Mouse (Mus musculus): Measurements from ENCODE around the gene Klhl29. TPM values are rescaled to one million over a fixed set of nuclear protein-coding genes. Genes with fewer than 3 reads are reported as not detected.

The Klhl29 gene
- total RNA-seq, 1 experiment, result 0.22 TPM

DNA sequence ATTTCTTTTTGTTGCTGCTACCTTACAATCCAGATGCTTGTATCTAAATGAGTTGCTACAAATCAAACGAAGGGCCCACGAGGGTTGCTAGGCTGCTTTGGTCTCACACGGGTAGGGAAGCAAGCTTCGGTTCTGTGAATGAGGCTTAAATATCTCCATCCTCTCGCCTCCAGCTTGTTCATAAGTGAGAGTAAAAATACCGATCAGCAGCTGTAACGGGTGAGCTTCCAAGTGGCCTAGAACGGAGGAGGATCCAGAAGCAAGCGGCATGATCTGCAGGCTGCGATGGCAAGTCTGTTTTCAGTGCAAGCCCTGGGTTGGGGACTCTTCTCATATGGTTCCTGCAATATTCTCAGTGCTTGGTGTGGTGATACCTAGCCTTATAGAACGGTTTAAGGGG, 89.9 kb downstream of the Klhl29 start:
- H3K9me3 ChIP-seq (ENCODE audit: control insufficient read depth, insufficient read depth, low read depth, low read length), result no peaks in the 10 kb centered on the region
- H3K9ac ChIP-seq (ENCODE audit: insufficient read depth, low read depth, low read length, poor library complexity, severe bottlenecking), result no peak overlapping the region
- no peak for DNase-seq (ENCODE audit: low read depth, low spot score)
- no peak for TF ChIP-seq CHD2 (IDR thresholded peaks at IDR 0.05; ENCODE audit: low read depth, low read length)
- no peak for TF ChIP-seq ZC3H11A (IDR thresholded peaks at IDR 0.05; ENCODE audit: borderline replicate concordance, low read depth, low read length)
- no peak for TF ChIP-seq HCFC1 (IDR thresholded peaks at IDR 0.05; ENCODE audit: borderline replicate concordance, insufficient read depth, low read length)
- TF ChIP-seq ZNF384 (IDR thresholded peaks at IDR 0.05; ENCODE audit: low read depth, low read length), result no peak
- TF ChIP-seq MAFK (IDR thresholded peaks at IDR 0.05; ENCODE audit: insufficient read depth, low read depth, low read length), result no peak
- in situ Hi-C loops (cut with MboI; ENCODE audit: low sequenced_read_pairs in 2 of 2, unreplicated experiment in 2 of 2), result no loop called here
- H3K4me3 ChIP-seq (ENCODE audit: insufficient read depth in 1 of 2, low read depth in 1 of 2, low read length in 2 of 2, poor library complexity in 1 of 2, severe bottlenecking in 1 of 2), result no peak overlapping the region
- H3K27ac ChIP-seq (ENCODE audit: insufficient read depth, low read depth, low read length, poor library complexity, severe bottlenecking), result no peak overlapping the region
- H3K36me3 ChIP-seq (ENCODE audit: control insufficient read depth, insufficient read depth, low read length, poor library complexity, severe bottlenecking), result no peaks in the 10 kb centered on the region
- no peaks in the 10 kb centered on the region for H3K4me1 ChIP-seq (ENCODE audit: control insufficient read depth in 2 of 2, insufficient read depth in 2 of 2, low read length in 2 of 2, poor library complexity in 1 of 2)

DNA sequence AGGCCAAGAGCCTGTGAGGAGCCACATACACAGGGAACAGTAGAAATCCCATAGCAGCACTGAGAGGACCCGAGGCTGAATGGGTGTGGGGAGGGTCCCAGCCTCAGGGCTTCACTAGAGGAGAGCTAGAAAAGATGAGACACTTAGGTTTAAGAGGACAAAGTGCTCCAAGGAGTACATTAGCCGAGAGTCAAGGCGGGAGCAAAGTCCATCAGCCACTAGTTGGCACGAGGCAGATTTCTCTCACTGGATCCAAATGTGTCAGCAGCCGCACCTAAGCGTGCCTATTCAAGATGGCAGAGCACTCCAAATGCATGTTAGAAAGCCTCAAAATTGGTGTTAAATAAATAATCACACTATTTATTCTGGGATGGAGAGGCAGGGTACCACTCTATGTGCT, 90.5 kb downstream of the Klhl29 start:
- no peaks in the 10 kb centered on the region for H3K4me1 ChIP-seq (ENCODE audit: control insufficient read depth in 2 of 2, insufficient read depth in 2 of 2, low read length in 2 of 2, poor library complexity in 1 of 2)
- H3K9me3 ChIP-seq (ENCODE audit: control insufficient read depth, insufficient read depth, low read depth, low read length), result no peaks in the 10 kb centered on the region
- no peak for TF ChIP-seq ZNF384 (IDR thresholded peaks at IDR 0.05; ENCODE audit: low read depth, low read length)
- no peak for TF ChIP-seq ZC3H11A (IDR thresholded peaks at IDR 0.05; ENCODE audit: borderline replicate concordance, low read depth, low read length)
- no peak for TF ChIP-seq CHD2 (IDR thresholded peaks at IDR 0.05; ENCODE audit: low read depth, low read length)
- no peak for TF ChIP-seq HCFC1 (IDR thresholded peaks at IDR 0.05; ENCODE audit: borderline replicate concordance, insufficient read depth, low read length)
- TF ChIP-seq MAFK (IDR thresholded peaks at IDR 0.05; ENCODE audit: insufficient read depth, low read depth, low read length), result no peak
- H3K27ac ChIP-seq (ENCODE audit: insufficient read depth, low read depth, low read length, poor library complexity, severe bottlenecking), result no peak overlapping the region
- no peak overlapping the region for H3K4me3 ChIP-seq (ENCODE audit: insufficient read depth in 1 of 2, low read depth in 1 of 2, low read length in 2 of 2, poor library complexity in 1 of 2, severe bottlenecking in 1 of 2)
- no peak for DNase-seq (ENCODE audit: low read depth, low spot score)
- no peaks in the 10 kb centered on the region for H3K36me3 ChIP-seq (ENCODE audit: control insufficient read depth, insufficient read depth, low read length, poor library complexity, severe bottlenecking)
- no peak overlapping the region for H3K9ac ChIP-seq (ENCODE audit: insufficient read depth, low read depth, low read length, poor library complexity, severe bottlenecking)
- in situ Hi-C loops (cut with MboI; ENCODE audit: low sequenced_read_pairs in 2 of 2, unreplicated experiment in 2 of 2), result no loop called here

DNA sequence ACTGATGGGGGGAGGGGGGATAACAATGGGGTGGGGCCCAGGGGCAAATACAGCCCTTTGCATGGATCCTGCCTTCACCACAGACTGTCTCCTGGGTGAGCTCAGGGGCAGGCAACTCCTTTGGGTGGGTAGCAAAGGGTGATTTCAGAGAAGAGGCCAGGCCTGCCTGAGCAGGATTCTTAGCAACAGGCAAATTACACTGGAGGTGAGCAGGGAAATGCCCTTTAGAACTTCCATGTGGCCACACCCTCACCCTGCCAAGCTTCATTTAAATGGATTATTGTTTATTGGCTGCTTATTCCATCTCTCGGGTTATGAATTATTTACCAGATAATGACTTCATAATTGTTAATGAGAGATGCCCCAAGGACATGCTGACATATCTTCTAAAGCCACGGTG, 91.8 kb downstream of the Klhl29 start:
- Histone ChIP-seq H3K36me3 (ENCODE audit: control insufficient read depth, insufficient read depth, low read length, poor library complexity, severe bottlenecking) (no peaks in the 10 kb centered on the region), H3K9me3 (ENCODE audit: control insufficient read depth, insufficient read depth, low read depth, low read length) (no peaks in the 10 kb centered on the region), H3K27ac (ENCODE audit: insufficient read depth, low read depth, low read length, poor library complexity, severe bottlenecking) (no peak overlapping the region), H3K9ac (ENCODE audit: insufficient read depth, low read depth, low read length, poor library complexity, severe bottlenecking) (no peak overlapping the region), H3K4me3 (ENCODE audit: insufficient read depth in 1 of 2, low read depth in 1 of 2, low read length in 2 of 2, poor library complexity in 1 of 2, severe bottlenecking in 1 of 2) (no peak overlapping the region), H3K4me1 (ENCODE audit: control insufficient read depth in 2 of 2, insufficient read depth in 2 of 2, low read length in 2 of 2, poor library complexity in 1 of 2) (no peaks in the 10 kb centered on the region)
- TF ChIP-seq MAFK (IDR thresholded peaks at IDR 0.05; ENCODE audit: insufficient read depth, low read depth, low read length), result no peak
- in situ Hi-C loops (cut with MboI; ENCODE audit: low sequenced_read_pairs in 2 of 2, unreplicated experiment in 2 of 2), result no loop called here
- DNase-seq (ENCODE audit: low read depth, low spot score), result no peak

DNA sequence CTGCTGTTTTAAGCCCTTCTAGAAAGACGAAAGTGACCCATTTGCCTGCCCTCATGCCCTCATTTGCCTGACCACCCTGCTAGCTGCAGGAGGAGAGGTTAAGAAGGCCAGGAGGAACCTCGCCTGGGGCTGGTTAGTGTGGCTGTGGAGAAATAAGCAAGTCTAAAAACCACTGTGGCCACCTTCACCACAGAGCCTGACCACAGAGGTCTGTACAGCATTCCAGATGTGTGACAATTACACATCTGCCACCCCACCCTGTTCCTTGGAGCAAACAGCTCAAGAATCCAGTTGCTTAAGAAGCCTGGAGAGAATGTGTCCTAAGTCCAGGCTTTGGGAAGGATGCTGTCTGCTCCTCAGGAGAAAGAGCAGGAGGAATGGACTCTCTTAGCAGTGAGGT, 92.9 kb downstream of the Klhl29 start:
- TF ChIP-seq CHD2 (IDR thresholded peaks at IDR 0.05; ENCODE audit: low read depth, low read length) (no peak), MAFK (IDR thresholded peaks at IDR 0.05; ENCODE audit: insufficient read depth, low read depth, low read length) (no peak), HCFC1 (IDR thresholded peaks at IDR 0.05; ENCODE audit: borderline replicate concordance, insufficient read depth, low read length) (no peak), ZC3H11A (IDR thresholded peaks at IDR 0.05; ENCODE audit: borderline replicate concordance, low read depth, low read length) (no peak), ZNF384 (IDR thresholded peaks at IDR 0.05; ENCODE audit: low read depth, low read length) (no peak)
- Histone ChIP-seq H3K4me1 (ENCODE audit: control insufficient read depth in 2 of 2, insufficient read depth in 2 of 2, low read length in 2 of 2, poor library complexity in 1 of 2) (no peaks in the 10 kb centered on the region), H3K36me3 (ENCODE audit: control insufficient read depth, insufficient read depth, low read length, poor library complexity, severe bottlenecking) (no peaks in the 10 kb centered on the region), H3K9ac (ENCODE audit: insufficient read depth, low read depth, low read length, poor library complexity, severe bottlenecking) (no peak overlapping the region), H3K27ac (ENCODE audit: insufficient read depth, low read depth, low read length, poor library complexity, severe bottlenecking) (no peak overlapping the region), H3K4me3 (ENCODE audit: insufficient read depth in 1 of 2, low read depth in 1 of 2, low read length in 2 of 2, poor library complexity in 1 of 2, severe bottlenecking in 1 of 2) (no peak overlapping the region), H3K9me3 (ENCODE audit: control insufficient read depth, insufficient read depth, low read depth, low read length) (no peaks in the 10 kb centered on the region)
- in situ Hi-C loops (cut with MboI; ENCODE audit: low sequenced_read_pairs in 2 of 2, unreplicated experiment in 2 of 2), result no loop called here
- DNase-seq (ENCODE audit: low read depth, low spot score), result no peak

- DNase-seq (ENCODE audit: low read depth, low spot score), result no peak
- in situ Hi-C loops (cut with MboI; ENCODE audit: low sequenced_read_pairs in 2 of 2, unreplicated experiment in 2 of 2), result no loop called here
- Histone ChIP-seq H3K36me3 (ENCODE audit: control insufficient read depth, insufficient read depth, low read length, poor library complexity, severe bottlenecking) (no peaks in the 10 kb centered on the region), H3K4me3 (ENCODE audit: insufficient read depth in 1 of 2, low read depth in 1 of 2, low read length in 2 of 2, poor library complexity in 1 of 2, severe bottlenecking in 1 of 2) (no peak overlapping the region), H3K9ac (ENCODE audit: insufficient read depth, low read depth, low read length, poor library complexity, severe bottlenecking) (no peak overlapping the region), H3K27ac (ENCODE audit: insufficient read depth, low read depth, low read length, poor library complexity, severe bottlenecking) (no peak overlapping the region), H3K9me3 (ENCODE audit: control insufficient read depth, insufficient read depth, low read depth, low read length) (no peaks in the 10 kb centered on the region), H3K4me1 (ENCODE audit: control insufficient read depth in 2 of 2, insufficient read depth in 2 of 2, low read length in 2 of 2, poor library complexity in 1 of 2) (no peaks in the 10 kb centered on the region)
- no peak for TF ChIP-seq CHD2 (IDR thresholded peaks at IDR 0.05; ENCODE audit: low read depth, low read length)
- TF ChIP-seq ZC3H11A (IDR thresholded peaks at IDR 0.05; ENCODE audit: borderline replicate concordance, low read depth, low read length), result no peak
These were observed 95.6 kb downstream of the Klhl29 start for GRCm38 (mm10) chr12:5279873-5280272.

Data from ES-E14 (cell line).